Mouse (Mus musculus): ENCODE data around the gene Prkch. TPM values are rescaled to one million over a fixed set of nuclear protein-coding genes. Genes with fewer than 3 reads are reported as not detected.

Prkch gene
- polyA plus RNA-seq, 1 experiment from 2014 or later, result 8.8 TPM

- Histone ChIP-seq H3K36me3 (ENCODE audit: control insufficient read depth, insufficient read depth, low read length) (no peaks in the 10 kb centered on the region), H3K4me1 (ENCODE audit: control insufficient read depth, insufficient read depth, low read length) (0 out of 2 replicates have a peak, but pooled peaks cover 9% of the 10 kb centered on the region), H3K9ac (ENCODE audit: low read length) (no peak overlapping the region), H3K27ac (replicated peaks; ENCODE audit: low read depth, low read length) (no peak overlapping the region), H3K4me2 (ENCODE audit: low read depth, severe bottlenecking) (peak overlapping the region; percentile 97; the same call in 1 of the 2 replicates), H3K9me3 (ENCODE audit: control insufficient read depth, low read length) (no peaks in the 10 kb centered on the region), H3K4me3 (ENCODE audit: low read depth, low read length) (peak overlapping the region; percentile 67), H3K27me3 (ENCODE audit: control insufficient read depth, insufficient read depth, low read length) (peaks cover 20% of the 10 kb centered on the region)
- DNase-seq (ENCODE audit: low spot score) (no peak), ATAC-seq (ENCODE audit: insufficient number of reproducible peaks, low FRiP score, low TSS enrichment, low read depth) (no peak)
- WGBS, result 4% methylated on average over 7 of the region's 7 CpGs
Measured at GRCm38 (mm10) chr12:73585850-73586249, 1.3 kb downstream of the Prkch start.

- Histone ChIP-seq H3K9ac (ENCODE audit: low read length) (no peak overlapping the region), H3K9me3 (ENCODE audit: control insufficient read depth, low read length) (no peaks in the 10 kb centered on the region), H3K4me1 (ENCODE audit: control insufficient read depth, insufficient read depth, low read length) (0 out of 2 replicates have a peak, but pooled peaks cover 9% of the 10 kb centered on the region), H3K4me2 (ENCODE audit: low read depth, severe bottlenecking) (no peak overlapping the region), H3K27ac (replicated peaks; ENCODE audit: low read depth, low read length) (no peak overlapping the region), H3K4me3 (ENCODE audit: low read depth, low read length) (no peak overlapping the region), H3K36me3 (ENCODE audit: control insufficient read depth, insufficient read depth, low read length) (no peaks in the 10 kb centered on the region), H3K27me3 (ENCODE audit: control insufficient read depth, insufficient read depth, low read length) (peaks cover 20% of the 10 kb centered on the region)
- no peak for ATAC-seq (ENCODE audit: insufficient number of reproducible peaks, low FRiP score, low TSS enrichment, low read depth)
- WGBS, result 61% methylated on average over 3 of the region's 3 CpGs
- DNase-seq (ENCODE audit: low spot score), result no peak
Measured at GRCm38 (mm10) chr12:73587262-73587661, 2.7 kb downstream of the Prkch start.

- Histone ChIP-seq H3K27ac (replicated peaks; ENCODE audit: low read depth, low read length) (no peak overlapping the region), H3K9me3 (ENCODE audit: control insufficient read depth, low read length) (no peaks in the 10 kb centered on the region), H3K4me3 (ENCODE audit: low read depth, low read length) (no peak overlapping the region), H3K9ac (ENCODE audit: low read length) (no peak overlapping the region), H3K36me3 (ENCODE audit: control insufficient read depth, insufficient read depth, low read length) (no peaks in the 10 kb centered on the region), H3K27me3 (ENCODE audit: control insufficient read depth, insufficient read depth, low read length) (peaks cover 12% of the 10 kb centered on the region), H3K4me2 (ENCODE audit: low read depth, severe bottlenecking) (no peak overlapping the region), H3K4me1 (ENCODE audit: control insufficient read depth, insufficient read depth, low read length) (no peaks in the 10 kb centered on the region)
- DNase-seq (ENCODE audit: low spot score) (no peak), ATAC-seq (ENCODE audit: insufficient number of reproducible peaks, low FRiP score, low TSS enrichment, low read depth) (no peak)
- WGBS, result 87% methylated on average over 15 of the region's 15 CpGs
Measured at GRCm38 (mm10) chr12:73590627-73591276, 6.2 kb downstream of the Prkch start.

DNA sequence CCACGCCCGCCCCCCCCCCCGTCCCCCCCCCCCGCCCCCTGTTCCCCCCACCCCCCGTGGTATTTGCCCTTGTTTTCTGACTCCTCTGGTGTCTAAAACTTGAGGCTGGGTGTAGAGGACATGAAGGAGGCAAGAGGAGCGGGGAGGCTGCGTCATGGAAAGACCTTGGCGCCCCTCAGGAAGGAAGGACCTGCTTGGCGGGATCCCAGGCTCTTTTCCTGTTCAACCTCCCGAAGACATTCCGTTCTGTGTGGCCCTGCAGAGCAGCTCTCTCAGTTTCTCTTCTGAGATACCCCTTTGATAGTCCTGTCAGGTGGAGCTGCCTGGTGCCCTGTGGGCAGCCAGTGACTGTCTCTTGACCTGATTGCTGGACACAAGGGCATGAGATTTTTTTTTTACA, 7.0 kb downstream of the Prkch start:
- ATAC-seq (ENCODE audit: insufficient number of reproducible peaks, low FRiP score, low TSS enrichment, low read depth) (no peak), DNase-seq (ENCODE audit: low spot score) (no peak)
- WGBS, result 68% methylated on average over 8 of the region's 11 CpGs

GRCm38 (mm10) chr12:73593021-73593798, 8.6 kb downstream of the Prkch start:
- Histone ChIP-seq H3K4me3 (ENCODE audit: low read depth, low read length) (no peak overlapping the region), H3K9ac (ENCODE audit: low read length) (no peak overlapping the region), H3K27me3 (ENCODE audit: control insufficient read depth, insufficient read depth, low read length) (no peaks in the 10 kb centered on the region), H3K4me1 (ENCODE audit: control insufficient read depth, insufficient read depth, low read length) (no peaks in the 10 kb centered on the region), H3K9me3 (ENCODE audit: control insufficient read depth, low read length) (no peaks in the 10 kb centered on the region), H3K27ac (replicated peaks; ENCODE audit: low read depth, low read length) (no peak overlapping the region), H3K36me3 (ENCODE audit: control insufficient read depth, insufficient read depth, low read length) (no peaks in the 10 kb centered on the region), H3K4me2 (ENCODE audit: low read depth, severe bottlenecking) (no peak overlapping the region)
- DNase-seq (ENCODE audit: low spot score) (no peak), ATAC-seq (ENCODE audit: insufficient number of reproducible peaks, low FRiP score, low TSS enrichment, low read depth) (no peak)
- 91% methylated on average over 12 of the region's 12 CpGs for WGBS

More for the DNA sequence above, 7.0 kb downstream of the Prkch start:
- Histone ChIP-seq H3K36me3 (ENCODE audit: control insufficient read depth, insufficient read depth, low read length) (no peaks in the 10 kb centered on the region), H3K4me1 (ENCODE audit: control insufficient read depth, insufficient read depth, low read length) (no peaks in the 10 kb centered on the region), H3K9me3 (ENCODE audit: control insufficient read depth, low read length) (no peaks in the 10 kb centered on the region), H3K4me2 (ENCODE audit: low read depth, severe bottlenecking) (no peak overlapping the region), H3K9ac (ENCODE audit: low read length) (no peak overlapping the region), H3K27ac (replicated peaks; ENCODE audit: low read depth, low read length) (no peak overlapping the region), H3K4me3 (ENCODE audit: low read depth, low read length) (no peak overlapping the region), H3K27me3 (ENCODE audit: control insufficient read depth, insufficient read depth, low read length) (peaks cover 6% of the 10 kb centered on the region; the same call in 1 of the 2 replicates)

DNA sequence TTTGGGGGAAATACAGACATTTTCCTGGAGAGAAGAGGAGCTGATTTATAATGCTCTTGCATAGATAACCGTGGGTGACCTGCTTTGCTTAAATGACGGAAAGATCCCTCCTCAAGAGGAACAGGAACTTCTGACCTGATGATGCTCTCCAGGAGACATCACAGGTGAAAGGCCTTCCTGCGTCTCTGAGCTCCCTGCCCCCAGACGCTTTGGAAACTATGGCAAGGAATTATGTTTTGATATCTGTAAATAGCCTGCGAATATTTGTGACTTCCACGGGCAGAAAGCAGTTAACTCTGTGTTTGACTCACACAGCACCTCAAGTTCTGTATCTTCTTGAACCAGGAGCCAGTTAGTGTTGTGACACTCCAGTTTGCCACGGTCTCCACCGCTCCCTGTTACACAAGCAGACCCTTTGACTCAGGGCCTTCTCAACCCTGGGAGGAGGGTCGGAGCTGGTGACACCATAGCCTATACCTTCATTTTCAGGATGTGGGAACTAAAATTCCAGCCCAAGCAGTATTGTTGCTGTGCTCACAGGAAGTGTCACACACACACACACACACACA, 9.7 kb downstream of the Prkch start:
- Histone ChIP-seq H3K4me2 (ENCODE audit: low read depth, severe bottlenecking) (no peak overlapping the region), H3K4me3 (ENCODE audit: low read depth, low read length) (no peak overlapping the region), H3K27me3 (ENCODE audit: control insufficient read depth, insufficient read depth, low read length) (no peaks in the 10 kb centered on the region), H3K9me3 (ENCODE audit: control insufficient read depth, low read length) (no peaks in the 10 kb centered on the region), H3K36me3 (ENCODE audit: control insufficient read depth, insufficient read depth, low read length) (no peaks in the 10 kb centered on the region), H3K9ac (ENCODE audit: low read length) (no peak overlapping the region), H3K4me1 (ENCODE audit: control insufficient read depth, insufficient read depth, low read length) (no peaks in the 10 kb centered on the region), H3K27ac (replicated peaks; ENCODE audit: low read depth, low read length) (no peak overlapping the region)
- ATAC-seq (ENCODE audit: insufficient number of reproducible peaks, low FRiP score, low TSS enrichment, low read depth), result no peak
- no peak for DNase-seq (ENCODE audit: low spot score)
- 87% methylated on average over 9 of the region's 9 CpGs for WGBS

GRCm38 (mm10) chr12:73595226-73595625, 10.6 kb downstream of the Prkch start:
- Histone ChIP-seq H3K4me2 (ENCODE audit: low read depth, severe bottlenecking) (no peak overlapping the region), H3K36me3 (ENCODE audit: control insufficient read depth, insufficient read depth, low read length) (no peaks in the 10 kb centered on the region), H3K4me1 (ENCODE audit: control insufficient read depth, insufficient read depth, low read length) (no peaks in the 10 kb centered on the region), H3K9me3 (ENCODE audit: control insufficient read depth, low read length) (no peaks in the 10 kb centered on the region), H3K9ac (ENCODE audit: low read length) (no peak overlapping the region), H3K27ac (replicated peaks; ENCODE audit: low read depth, low read length) (no peak overlapping the region), H3K4me3 (ENCODE audit: low read depth, low read length) (no peak overlapping the region), H3K27me3 (ENCODE audit: control insufficient read depth, insufficient read depth, low read length) (no peaks in the 10 kb centered on the region)
- no peak for ATAC-seq (ENCODE audit: insufficient number of reproducible peaks, low FRiP score, low TSS enrichment, low read depth)
- no peak for DNase-seq (ENCODE audit: low spot score)
- 63% methylated on average over 8 of the region's 8 CpGs for WGBS

- WGBS, result 32% methylated on average over 6 of the region's 6 CpGs
- Histone ChIP-seq H3K4me1 (ENCODE audit: control insufficient read depth, insufficient read depth, low read length) (no peaks in the 10 kb centered on the region), H3K9ac (ENCODE audit: low read length) (no peak overlapping the region), H3K27me3 (ENCODE audit: control insufficient read depth, insufficient read depth, low read length) (no peaks in the 10 kb centered on the region), H3K36me3 (ENCODE audit: control insufficient read depth, insufficient read depth, low read length) (no peaks in the 10 kb centered on the region), H3K9me3 (ENCODE audit: control insufficient read depth, low read length) (no peaks in the 10 kb centered on the region), H3K4me2 (ENCODE audit: low read depth, severe bottlenecking) (no peak overlapping the region), H3K4me3 (ENCODE audit: low read depth, low read length) (no peak overlapping the region), H3K27ac (replicated peaks; ENCODE audit: low read depth, low read length) (no peak overlapping the region)
- DNase-seq (ENCODE audit: low spot score) (no peak), ATAC-seq (ENCODE audit: insufficient number of reproducible peaks, low FRiP score, low TSS enrichment, low read depth) (no peak)
Measured at GRCm38 (mm10) chr12:73598241-73598640, 13.6 kb downstream of the Prkch start.
